In the genomic region with DNA sequence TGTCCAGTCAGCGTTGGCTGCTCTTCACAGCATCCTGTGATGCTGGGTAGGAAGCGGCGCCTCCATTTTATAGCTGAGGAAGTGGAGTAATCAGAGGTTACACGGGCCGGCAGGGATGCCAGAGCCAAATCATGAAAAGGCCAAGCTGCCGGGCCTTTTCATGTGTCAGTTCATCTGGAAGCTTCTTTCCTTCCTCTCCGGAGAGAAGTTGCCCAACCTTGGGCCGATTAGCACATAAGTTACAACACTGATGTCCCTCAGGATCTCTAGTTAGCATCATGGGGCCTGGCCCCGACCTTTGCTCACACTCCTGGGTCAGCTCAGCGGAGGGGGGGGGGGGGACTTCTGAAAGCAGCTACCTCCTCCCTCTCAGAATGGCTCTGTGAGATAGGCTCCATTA, we compare ENCODE assay signal across 8 mouse cellular contexts. TPM values are rescaled to one million over a fixed set of nuclear protein-coding genes. Genes with fewer than 3 reads are reported as not detected.
A peak's percentile ranks its signal among the peaks of the same experiment; 100 is the strongest.
DNase-seq lines count a peak whose midpoint lies in the region; ATAC-seq and TF ChIP-seq lines count a peak whose summit lies in the region.

No protein-coding gene starts in this region.

- TF ChIP-seq POLR2A in ES-Bruce4 (IDR thresholded peaks at IDR 0.05; ENCODE audit: insufficient read depth, low read length): no peak

- peak; percentile 91 for DNase-seq in adrenal gland, adult 8-10 months
- DNase-seq in kidney, postnatal 25 days: peak; percentile 74 to 86
- DNase-seq in lung, postnatal 4 days: peak; percentile 81 to 92
- DNase-seq in c-Kit-positive CD71-positive TER-119-positive erythroid progenitor cells, embryonic 14.5 days (ENCODE audit: low spot score): no peak
- no peak for DNase-seq in forebrain, embryonic 11.5 days (ENCODE audit: low spot score)
- DNase-seq in left cerebral cortex, adult 18-20 months (ENCODE audit: low spot score in 2 of 2): no peak

- TF ChIP-seq EP300 in ES-Bruce4 (IDR thresholded peaks at IDR 0.05; ENCODE audit: insufficient read depth, low read depth, low read length): no peak

- no peaks in the 10 kb centered on the region for H3K27me3 ChIP-seq in ES-Bruce4 (ENCODE audit: control insufficient read depth, insufficient read depth, low read length, poor library complexity, severe bottlenecking)
- no peaks in the 10 kb centered on the region for H3K27me3 ChIP-seq in heart, embryonic 12.5 days (replicated peaks)
- H3K27me3 ChIP-seq in forebrain, embryonic 11.5 days (ENCODE audit: control insufficient read depth, insufficient read depth, low read length): no peaks in the 10 kb centered on the region

- TF ChIP-seq CTCF in ES-Bruce4 (IDR thresholded peaks at IDR 0.05; ENCODE audit: low read depth, low read length): no peak

- no peaks in the 10 kb centered on the region for H3K4me1 ChIP-seq in ES-Bruce4 (ENCODE audit: control insufficient read depth, insufficient read depth, low read length)
- H3K4me1 ChIP-seq in heart, embryonic 12.5 days (replicated peaks): peaks cover 49% of the 10 kb centered on the region
- H3K4me1 ChIP-seq in forebrain, embryonic 11.5 days (replicated peaks; ENCODE audit: control insufficient read depth, insufficient read depth, low read length): peaks cover 14% of the 10 kb centered on the region

- no peaks in the 10 kb centered on the region for H3K9me3 ChIP-seq in ES-Bruce4 (replicated peaks; ENCODE audit: control insufficient read depth, insufficient read depth, low read length, poor library complexity, severe bottlenecking)
- no peaks in the 10 kb centered on the region for H3K9me3 ChIP-seq in heart, embryonic 12.5 days (replicated peaks)
- H3K9me3 ChIP-seq in forebrain, embryonic 11.5 days (ENCODE audit: control insufficient read depth, low read length): no peaks in the 10 kb centered on the region

- WGBS in heart, embryonic 12.5 days: 33% methylated on average over 10 of the region's 10 CpGs
- WGBS in forebrain, embryonic 11.5 days: 56% methylated on average over 10 of the region's 10 CpGs

- H3K4me2 ChIP-seq in heart, embryonic 12.5 days: no peak overlapping the region
- no peak overlapping the region for H3K4me2 ChIP-seq in forebrain, embryonic 11.5 days (ENCODE audit: low read depth, low read length, severe bottlenecking)

- H3K4me3 ChIP-seq in ES-Bruce4 (ENCODE audit: low read depth, low read length): no peak overlapping the region
- H3K4me3 ChIP-seq in heart, embryonic 12.5 days: no peak overlapping the region
- H3K4me3 ChIP-seq in forebrain, embryonic 11.5 days (ENCODE audit: low read depth, low read length): no peak overlapping the region

- no peak for ATAC-seq in heart, embryonic 12.5 days (ENCODE audit: insufficient number of reproducible peaks, low FRiP score)
- ATAC-seq in forebrain, embryonic 11.5 days (replicated peaks; ENCODE audit: low FRiP score): no peak

- 0 out of 2 replicates have a peak overlapping the region, but pooled peaks have one; percentile 7 for H3K9ac ChIP-seq in ES-Bruce4 (ENCODE audit: low read depth, poor library complexity, severe bottlenecking)
- H3K9ac ChIP-seq in heart, embryonic 12.5 days: no peak overlapping the region
- no peak overlapping the region for H3K9ac ChIP-seq in forebrain, embryonic 11.5 days (ENCODE audit: low read length)

- peaks cover 12% of the 10 kb centered on the region for H3K36me3 ChIP-seq in ES-Bruce4 (ENCODE audit: control insufficient read depth, insufficient read depth, low read length, poor library complexity, severe bottlenecking)
- peaks cover 14% of the 10 kb centered on the region for H3K36me3 ChIP-seq in heart, embryonic 12.5 days
- H3K36me3 ChIP-seq in forebrain, embryonic 11.5 days (ENCODE audit: control insufficient read depth, insufficient read depth, low read length): no peaks in the 10 kb centered on the region

- no peak overlapping the region for H3K27ac ChIP-seq in ES-Bruce4 (ENCODE audit: insufficient read depth, low read length)
- 0 out of 2 replicates have a peak overlapping the region, but pooled peaks have one; percentile 28 for H3K27ac ChIP-seq in heart, embryonic 12.5 days (ENCODE audit: poor library complexity, severe bottlenecking)
- H3K27ac ChIP-seq in forebrain, embryonic 11.5 days (ENCODE audit: low read depth, low read length): no peak overlapping the region

RNA-seq across cellular contexts. Expression of a gene that starts 7.4 kb away (rescaled TPM):
- polyA plus RNA-seq in ES-Bruce4 (2011; ENCODE audit: insufficient read depth, insufficient read length, low read depth, missing spikeins): 46.8 and 50.9 TPM in 2 replicates
- total RNA-seq in adrenal gland, adult 8-10 months (2022): 100 to 1,000 TPM in 3 of 4 experiments, 10 to 100 TPM in 1; 88.6 to 238 (median 129) TPM
- polyA plus RNA-seq in heart, embryonic 12.5 days (2016; fragmentation: Nextera tagmentation; extraction: Ambion mirVana): 52.6 and 57.1 TPM in 2 replicates
- 57.7 and 63.1 TPM in 2 replicates for polyA plus RNA-seq in forebrain, embryonic 11.5 days (2014; fragmentation: Nextera tagmentation; extraction: Ambion mirVana)
- 100 to 1,000 TPM; 103 to 116 TPM for total RNA-seq in left cerebral cortex, adult 18-20 months (2021)

Comparison
In these comparisons a context has a peak if more than half of its experiments do, and no peak if none do; other contexts are left out.
1. DNase-seq: peak in adrenal gland, adult 8-10 months (single experiment), kidney, postnatal 25 days (2 of 2) and lung, postnatal 4 days (2 of 2); none in c-Kit-positive CD71-positive TER-119-positive erythroid progenitor cells, embryonic 14.5 days (single experiment), forebrain, embryonic 11.5 days (single experiment) and left cerebral cortex, adult 18-20 months (0 of 2).